Mouse (Mus musculus) c-Kit-positive CD71-positive TER-119-positive erythroid progenitor cells, embryonic 14.5 days (primary cell): ENCODE results near the gene Myh14.

Source experiments
- DNase-seq: peaks from one replicate; pipeline ENCODE4 v3.0.0-alpha.2; 2013; ENCODE audit warnings: low spot score

The Myh14 gene

DNA sequence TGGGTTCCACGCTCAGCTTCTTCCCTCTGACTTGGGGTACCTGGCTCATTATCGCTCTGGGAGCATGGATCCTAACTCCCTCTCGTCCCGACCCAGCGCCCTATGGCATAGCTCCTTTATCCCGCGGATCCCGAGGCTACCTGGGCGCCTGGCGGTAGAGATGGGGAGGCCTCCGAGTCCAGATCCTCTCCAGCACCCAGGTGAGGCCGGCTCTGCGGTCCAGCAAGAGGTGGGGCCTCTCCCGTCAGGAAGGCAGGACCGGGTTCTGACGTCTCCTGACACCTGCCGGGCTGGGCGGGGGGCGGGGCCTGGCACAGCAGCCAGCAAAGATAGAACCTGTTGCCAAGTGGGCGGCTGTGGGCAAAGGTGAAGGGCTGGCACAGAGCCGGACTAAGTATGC lies 1.5 kb downstream of the Myh14 start:
- no peak for DNase-seq

DNA sequence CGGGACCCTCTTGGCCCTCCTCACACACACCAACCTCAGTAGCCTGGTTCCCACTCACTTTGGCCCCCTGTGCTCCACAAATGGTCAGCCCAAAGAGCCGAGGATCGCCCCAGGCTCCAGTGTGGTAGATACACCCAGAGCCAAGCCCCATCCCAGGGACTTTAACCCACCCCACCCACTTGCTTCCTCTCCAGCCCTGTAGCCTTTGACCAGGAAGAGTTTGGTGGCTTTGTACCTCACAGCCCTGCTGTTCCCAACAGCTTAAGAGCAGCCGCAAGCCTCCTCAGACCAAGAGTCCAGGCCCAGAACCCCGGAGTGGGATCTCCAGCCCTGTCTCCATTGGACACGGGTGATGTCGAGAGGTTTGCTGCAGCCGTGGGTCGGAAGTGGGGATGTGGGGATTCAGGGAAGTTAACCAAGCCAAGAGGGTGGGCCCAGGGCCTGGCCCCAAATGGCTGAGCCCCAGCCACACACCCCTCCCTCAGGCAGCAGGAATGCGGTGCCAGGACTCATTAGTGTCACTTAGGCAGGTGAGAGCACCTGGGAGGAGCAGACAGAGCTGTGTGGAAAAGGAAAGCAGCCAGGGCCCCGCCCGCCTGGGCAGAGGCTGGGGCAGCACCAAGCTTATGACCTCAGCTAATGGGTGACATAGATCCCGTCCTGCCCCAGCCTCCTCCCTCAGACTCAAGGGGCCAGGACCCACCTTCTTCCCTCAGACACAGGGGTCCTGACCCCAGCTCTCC lies 2.5 kb downstream of the Myh14 start:
- DNase-seq, result no peak

DNA sequence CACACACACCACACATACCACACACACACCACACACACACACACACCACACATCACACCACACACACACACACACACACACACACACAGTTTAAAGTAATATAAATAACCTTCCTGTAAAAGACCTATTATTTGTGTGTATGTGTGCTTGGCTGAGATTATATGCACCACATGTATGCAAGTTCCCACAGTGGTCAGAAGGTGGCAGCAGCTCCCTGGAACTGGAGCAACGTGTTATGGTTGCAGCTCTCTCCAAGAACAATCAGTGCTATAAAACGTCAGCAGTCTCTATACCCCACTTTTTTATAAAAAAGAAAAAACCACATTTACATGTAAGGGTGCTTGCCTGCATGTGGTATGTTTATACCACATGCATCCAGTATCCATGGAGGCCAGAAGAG lies 4.2 kb downstream of the Myh14 start:
- no peak for DNase-seq

DNA sequence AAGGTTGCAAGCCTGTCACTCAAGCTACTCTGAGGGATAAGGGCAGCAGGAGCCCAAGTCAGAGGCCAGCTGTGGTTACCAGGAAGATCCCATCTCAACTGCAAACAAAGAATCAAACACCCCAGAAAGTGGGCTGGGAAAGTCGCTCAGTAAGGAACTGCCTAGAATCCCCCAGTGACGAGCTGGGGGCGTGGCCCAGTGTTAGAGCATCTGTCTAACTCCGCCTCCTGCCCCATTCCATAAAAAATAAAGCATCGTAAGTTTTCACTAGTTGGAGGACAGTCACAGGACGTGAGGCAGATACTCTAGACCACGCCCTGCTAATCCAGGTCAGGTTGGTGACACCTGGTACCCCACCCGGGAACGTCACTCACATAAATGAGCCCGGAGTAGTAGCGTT lies 5.9 kb downstream of the Myh14 start:
- no peak for DNase-seq

DNA sequence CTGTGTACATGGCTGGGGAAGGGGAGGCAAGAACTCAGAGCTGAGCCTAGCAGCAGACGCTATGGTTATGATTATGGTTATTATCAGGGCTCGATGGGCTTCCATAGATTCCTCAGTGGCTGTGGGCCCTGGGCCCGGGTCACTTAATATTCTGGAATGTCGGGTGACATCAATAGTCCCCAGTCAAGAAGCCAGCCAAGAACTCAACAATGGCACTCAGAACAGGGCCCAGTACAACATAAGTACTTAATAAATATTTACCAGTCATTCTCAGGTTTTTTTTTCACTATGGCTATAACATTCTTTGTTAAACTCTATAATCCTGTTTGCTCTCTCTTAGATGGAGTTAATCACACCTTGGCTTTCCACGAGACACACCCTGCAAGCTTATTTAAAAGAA lies 7.1 kb downstream of the Myh14 start:
- no peak for DNase-seq

DNA sequence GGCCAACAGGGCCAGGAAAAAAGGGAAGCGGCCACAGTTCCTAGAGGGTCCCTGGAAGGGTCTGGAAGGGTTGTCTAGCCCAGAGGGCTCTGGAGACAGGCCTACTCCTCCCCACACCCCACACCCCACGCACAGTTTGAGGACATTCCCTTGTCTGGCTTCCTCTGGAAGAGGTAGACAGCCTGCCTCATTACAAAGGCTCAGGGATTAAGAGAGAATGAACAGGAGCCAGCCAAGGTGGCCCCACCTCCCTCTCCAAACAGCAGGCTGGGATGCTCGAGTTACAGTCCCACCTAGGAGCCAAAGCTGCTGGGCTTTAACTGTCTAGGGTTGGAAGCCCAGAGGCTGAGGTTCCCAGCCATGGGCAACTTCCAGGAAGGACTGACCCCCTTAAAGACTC lies 8.1 kb downstream of the Myh14 start:
- DNase-seq, result no peak

DNA sequence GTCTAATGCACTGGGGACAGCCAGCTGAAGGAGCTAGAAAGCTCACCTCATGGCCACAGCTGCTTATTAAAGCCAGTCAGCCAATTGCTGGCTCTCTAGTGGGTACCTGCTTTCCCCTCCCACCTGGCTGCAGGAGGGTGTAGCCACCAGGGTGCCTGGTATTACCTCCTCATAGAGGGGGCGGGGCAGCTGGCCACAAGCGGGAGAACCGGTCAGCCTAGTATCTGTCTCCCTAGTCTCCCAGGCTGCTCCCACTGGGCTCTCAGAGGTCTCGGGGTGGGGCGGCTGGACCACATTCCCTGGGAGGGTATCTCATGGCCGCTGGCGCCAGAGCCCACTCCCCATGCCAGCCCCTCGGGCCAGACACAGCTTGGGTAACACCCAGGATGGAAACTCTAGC lies 8.5 kb downstream of the Myh14 start:
- no peak for DNase-seq

DNA sequence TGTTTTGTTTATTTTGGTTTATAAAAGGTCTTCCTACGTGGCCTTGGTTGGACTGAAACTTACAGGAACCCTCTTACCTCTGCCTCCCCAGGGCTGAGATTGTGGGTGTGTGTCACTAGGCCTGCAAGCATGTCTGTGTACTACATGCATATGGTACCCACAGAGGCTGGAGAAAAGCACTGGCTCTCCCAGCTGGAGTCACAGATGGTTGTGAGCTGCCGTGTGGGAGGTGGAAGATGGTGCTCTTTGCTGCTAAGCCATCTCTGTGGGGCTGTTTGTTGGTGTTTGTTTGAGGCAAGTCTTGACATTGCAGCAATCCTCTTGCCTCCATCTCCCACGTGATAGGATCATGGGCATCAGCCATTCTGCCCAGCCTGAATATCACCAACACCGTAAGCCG lies 9.4 kb downstream of the Myh14 start:
- no peak for DNase-seq

DNA sequence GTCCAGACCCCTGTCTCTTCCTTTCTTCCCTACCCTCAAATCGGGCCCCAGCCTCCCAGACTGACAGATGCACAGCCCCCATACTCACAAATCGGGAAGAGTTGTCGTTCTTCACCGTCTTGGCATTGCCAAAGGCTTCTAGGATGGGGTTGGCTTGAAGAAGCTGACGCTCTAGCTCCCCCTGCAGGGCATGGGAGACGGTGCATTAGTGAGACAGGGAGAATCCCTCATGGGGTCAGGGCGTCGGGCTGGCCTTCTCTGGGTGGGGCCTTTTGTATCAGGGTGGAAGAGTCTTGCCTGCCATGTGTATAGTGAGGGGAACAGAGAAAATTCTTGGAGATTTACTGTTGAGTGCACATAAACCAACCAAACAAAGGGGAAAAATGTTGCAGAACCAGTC lies 15.1 kb downstream of the Myh14 start:
- DNase-seq, result peak; percentile 60

DNA sequence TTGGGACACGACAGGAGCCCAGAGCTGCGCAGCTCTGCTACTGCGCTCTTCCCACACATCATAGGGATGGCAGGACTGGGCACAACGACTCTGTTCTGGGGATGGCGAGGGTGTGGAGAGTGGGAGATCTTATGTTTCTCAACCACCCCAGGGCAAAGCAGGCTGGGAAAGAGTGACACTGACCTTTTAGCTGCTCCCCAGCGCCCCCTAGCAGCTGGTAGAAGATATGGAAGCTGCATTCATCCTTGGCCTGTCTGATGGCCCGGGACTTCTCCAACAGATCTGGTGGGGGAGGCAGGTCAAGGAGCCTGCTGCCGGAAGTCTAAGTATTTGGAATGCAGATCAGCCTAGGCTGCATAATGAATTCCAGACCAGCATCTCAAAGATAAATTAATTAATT lies 16.9 kb downstream of the Myh14 start:
- peak; percentile 25 for DNase-seq

DNA sequence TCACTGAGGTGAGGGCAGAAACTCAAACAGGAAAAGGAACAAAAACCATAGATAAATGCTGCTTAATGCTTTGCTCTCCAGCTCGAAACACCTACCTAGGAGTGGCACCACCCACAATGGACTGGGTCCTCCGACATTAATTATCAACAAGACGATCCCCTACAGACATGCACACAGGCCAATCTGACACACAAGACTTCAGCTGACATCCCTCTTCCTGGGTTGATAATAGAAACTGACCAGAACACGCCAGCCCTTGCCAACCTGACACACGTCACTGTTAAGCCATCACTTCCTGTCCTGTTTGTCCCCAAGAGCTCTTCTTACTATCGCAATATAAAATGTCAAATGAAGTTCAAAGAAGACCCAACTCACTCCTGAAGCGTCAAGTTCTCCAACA lies 19.2 kb downstream of the Myh14 start:
- DNase-seq, result no peak

DNA sequence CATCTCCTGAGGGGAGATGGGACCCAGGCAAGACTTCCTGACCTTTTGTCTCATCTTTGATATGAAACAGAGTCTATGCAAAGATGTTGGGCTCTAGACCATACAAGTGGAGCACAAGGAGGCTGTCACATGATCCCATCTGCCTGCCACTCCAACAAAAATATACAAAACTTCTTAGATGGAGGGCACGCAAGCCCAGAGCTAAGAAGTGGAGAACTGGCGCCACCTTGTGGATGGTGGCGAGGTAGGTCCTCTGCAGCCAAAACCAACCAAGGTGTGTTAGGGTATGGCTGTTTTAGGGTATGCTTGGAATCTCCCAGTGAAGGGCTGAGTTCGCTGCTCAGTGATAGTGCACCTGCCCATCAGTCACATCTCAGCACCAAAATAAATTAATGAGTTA lies 20.7 kb downstream of the Myh14 start:
- peak; percentile 28 for DNase-seq

DNA sequence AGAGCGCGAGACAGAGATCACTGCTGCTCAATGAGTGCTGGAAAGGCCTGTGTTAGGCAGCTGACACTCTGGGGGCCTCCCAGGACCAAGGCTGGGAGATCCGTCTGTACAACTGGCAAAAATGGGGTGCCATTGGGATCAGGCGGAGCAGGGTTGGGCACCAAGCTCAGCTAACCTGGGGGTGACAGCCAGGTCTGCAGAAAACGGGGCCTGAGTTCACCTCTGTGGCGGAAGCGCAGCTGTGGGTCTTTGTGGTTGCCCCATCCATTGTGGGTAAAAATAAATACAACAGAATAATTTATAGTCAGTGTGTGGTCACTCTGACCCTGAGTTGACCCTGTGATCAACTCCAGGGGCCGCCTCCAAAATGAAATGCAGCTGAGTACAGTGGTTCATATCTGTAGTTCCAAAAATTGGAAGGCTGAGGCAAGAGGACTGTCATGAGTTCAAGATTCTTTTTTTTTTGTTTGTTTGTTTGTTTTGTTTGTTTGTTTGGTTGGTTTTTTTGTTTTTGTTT lies 21.5 kb downstream of the Myh14 start:
- no peak for DNase-seq

DNA sequence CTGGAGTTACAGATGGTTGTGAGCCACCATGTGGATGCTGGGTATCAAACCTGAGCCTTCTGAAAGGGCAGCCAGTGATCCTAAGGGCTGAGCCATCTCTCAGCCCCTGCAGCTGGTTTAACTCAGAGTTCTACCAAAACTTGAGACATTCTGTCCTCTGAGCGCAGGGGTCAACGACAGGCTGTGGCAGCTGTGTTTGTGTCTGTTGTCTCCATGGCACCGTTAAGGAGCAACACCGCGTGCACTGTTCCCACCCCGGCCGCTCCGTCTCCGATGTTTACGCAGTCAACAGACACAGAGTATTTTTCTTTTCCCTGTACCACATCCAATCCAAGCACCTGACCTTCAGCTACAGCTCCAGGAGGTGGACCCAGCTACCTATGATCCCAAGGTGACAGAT lies 22.9 kb downstream of the Myh14 start:
- DNase-seq, result no peak

DNA sequence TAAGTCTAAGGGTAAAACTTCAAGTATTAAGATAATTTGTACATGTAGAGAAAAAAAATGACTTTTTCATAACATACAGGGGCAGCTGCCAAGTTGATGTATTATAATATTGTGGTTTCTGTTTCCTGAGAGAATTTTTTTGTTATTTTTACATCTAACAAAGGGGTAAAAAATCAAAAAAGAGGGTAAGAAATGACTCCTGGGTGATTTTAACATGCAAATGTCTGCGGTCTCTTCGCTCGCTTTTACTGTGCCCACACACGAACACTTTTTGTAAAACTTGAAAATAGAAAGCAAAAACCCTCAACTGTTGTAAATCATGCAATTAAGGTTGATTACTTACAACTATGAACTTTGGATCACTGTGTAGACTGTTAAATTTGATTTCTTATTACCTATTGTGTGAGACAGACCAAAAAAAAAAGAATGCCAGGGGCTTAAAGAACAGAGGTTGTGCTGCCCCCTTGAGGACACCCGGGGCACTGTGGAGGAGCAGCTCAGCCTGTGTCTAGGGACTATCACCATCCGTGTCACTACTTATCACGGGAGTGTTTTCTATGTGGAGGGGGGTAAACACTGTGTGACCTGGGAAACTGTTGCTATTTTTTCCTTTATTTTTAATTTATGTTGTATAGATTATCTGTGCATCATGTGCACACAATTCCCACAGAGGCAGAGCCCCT lies 23.5 kb downstream of the Myh14 start:
- DNase-seq, result peak; percentile 38

DNA sequence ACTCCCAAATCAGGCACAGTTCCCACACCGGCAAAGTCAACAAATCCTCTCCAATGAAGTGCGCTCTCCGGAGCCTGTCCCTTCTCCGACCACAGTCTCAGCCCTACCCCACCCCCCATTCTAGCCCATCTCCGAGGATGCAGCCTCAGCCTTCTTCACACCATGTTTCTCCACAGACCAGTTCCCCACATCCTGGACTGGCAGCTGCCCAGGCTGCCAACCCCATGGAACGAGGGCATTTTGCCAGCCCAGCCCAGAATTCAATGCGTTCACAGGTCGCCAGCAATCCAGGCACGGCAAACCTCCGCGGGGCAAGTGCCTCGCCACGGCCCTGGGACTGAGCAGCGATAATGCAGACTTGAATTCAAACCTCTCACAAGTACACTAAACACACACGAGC lies 24.7 kb downstream of the Myh14 start:
- DNase-seq, result no peak

DNA sequence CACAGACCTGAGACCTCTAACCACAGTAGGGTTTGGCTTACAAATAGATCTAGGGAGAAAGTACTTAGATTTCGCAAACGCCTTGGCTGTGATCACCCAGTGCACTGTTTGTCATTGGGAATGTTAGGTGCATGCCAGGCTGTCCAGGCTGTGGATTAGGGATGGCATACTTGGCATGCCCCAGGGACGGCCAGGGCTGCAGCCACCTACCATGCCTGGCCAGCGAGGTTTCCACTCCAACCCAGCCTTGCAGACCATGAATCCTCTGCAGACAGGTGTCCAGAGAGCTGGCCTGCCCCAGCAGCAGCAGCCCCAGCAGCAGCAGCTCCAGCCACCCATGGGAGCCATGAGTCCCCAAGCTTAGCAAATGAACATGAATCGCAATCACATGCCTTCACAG lies 25.4 kb downstream of the Myh14 start:
- no peak for DNase-seq

DNA sequence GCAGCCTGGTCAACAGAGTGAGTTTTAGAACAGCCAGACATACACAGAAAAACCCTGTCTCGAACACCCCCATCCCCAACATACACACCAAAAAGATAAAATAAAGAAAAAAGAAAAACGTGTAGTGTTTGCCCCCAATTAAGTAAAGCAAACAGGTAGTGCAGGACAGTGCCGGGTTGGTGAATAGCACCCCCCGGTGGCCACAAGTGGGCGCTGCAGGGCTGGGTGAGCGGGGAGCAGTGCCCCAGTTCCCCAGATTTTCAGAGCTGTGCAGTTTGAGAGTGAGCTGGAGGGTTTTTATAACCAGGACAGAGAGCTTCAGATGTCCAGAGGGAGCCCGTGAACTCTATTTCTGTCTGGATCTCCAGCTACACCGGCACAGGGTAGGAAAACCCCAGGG lies 28.8 kb downstream of the Myh14 start:
- DNase-seq, result peak; percentile 14

DNA sequence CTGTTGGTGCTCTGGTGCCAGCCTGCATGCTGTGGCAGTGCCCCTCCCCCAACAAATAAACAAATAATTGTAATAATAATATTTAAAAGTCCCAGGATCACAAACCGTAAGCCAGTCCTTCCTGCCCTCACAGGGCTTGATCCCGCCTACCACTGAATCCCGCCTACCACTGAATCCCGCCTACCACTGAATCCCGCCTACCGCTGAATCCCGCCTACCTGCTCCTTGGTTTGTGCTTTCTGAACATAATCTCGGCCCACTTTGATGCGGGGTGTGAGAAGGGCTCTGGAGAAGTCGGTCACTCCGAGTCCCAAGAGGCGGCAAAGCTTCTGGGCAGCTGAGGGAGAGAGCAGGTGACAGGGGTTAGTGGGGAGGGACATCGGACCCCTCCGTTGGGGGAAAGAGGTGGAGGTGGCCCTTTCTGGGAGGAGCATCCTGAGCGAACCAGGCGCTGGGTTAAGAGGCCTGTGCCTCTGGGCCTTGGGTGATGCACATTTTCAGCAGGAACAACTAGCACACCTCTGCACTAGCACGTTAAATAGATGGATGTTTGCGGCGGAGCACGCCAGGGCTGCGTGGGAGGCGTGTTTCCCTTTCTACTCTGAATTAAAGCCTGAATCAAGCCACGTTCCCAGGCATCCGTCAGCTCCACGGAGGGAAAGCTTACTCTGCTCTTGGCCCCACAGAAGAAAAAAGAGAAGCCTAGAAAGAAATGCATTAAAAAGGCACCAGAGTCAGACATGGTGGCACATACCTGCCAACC lies 29.6 kb downstream of the Myh14 start:
- DNase-seq, result no peak

DNA sequence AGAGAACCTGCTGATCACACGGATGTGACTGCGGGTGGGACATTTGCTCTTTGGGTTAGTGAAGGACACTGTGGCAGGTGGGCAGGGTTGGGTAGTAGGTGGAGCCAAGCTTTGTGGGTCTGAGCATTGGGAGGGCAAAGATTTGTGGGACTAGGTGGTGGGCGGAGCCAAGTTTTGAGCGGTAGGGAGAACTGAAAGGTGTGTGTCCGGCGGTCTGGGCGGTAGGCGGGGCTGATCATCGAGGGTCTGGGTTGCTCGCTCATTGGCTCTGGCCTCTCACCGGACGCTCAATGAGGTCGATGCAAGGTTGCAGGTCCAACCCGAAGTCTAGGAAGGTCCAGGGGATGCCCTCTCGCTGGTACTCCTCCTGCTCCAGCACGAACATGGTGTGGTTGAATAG lies 32.0 kb downstream of the Myh14 start:
- DNase-seq, result no peak

DNA sequence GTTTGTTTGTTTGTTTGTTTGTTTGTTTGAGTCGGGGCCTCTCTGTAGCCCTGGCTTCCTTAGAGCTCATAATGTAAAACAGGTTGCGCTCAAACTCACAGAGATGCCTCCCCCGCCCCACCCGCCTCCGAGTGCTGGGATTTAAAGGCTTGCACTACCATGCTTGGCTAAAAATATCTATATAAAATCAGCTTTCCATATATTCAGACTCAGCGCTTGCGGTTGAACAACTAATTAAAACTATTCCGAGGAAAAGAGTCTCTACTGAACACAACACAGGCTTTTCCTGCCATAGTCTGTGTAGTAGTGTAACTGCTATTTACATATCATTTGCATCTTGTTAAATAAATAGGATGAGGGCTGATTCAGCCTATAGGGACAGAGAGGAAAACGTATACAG lies 34.0 kb downstream of the Myh14 start:
- DNase-seq, result no peak

DNA sequence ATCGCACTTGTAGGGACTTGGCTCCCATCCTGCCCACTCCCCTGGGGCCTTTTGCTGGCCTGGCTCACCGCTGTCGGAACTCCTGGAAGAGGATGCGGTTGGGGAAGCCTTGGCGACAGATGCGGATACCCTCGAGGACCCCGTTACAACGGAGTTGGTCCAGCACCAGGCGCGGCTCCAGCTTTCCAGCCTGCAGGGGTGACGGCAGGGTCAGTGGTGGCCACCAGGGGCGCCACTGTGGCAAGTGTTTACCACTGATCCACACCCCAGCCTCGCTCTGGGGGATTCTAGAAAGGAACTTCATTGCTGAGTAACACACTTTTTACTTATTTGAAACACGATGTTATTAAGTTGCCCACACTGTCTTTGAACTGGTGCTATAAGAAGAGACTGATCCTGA lies 37.2 kb downstream of the Myh14 start:
- DNase-seq, result no peak

DNA sequence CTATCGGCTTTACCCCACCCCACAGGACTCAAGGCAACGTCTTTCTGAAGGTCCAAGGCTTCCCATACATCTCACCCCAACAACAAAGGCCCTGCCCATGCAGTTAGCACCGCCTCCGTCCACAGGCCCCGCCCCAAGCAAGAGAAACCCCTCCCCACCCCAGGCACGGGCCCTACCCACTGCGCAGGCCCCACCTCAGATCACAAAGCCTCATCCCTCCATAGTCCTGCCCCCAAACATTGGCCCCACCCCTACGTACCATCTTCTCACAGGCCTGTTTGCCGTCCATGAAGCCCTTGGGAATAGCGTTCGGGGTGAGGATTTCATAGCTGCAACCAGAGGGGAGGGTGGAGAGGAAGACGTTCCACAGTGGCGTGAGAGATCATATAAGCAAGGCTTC lies 38.0 kb downstream of the Myh14 start:
- DNase-seq, result no peak
